Mouse (Mus musculus): Measurements from ENCODE around the gene Tmem246.

Gene Tmem246

DNA sequence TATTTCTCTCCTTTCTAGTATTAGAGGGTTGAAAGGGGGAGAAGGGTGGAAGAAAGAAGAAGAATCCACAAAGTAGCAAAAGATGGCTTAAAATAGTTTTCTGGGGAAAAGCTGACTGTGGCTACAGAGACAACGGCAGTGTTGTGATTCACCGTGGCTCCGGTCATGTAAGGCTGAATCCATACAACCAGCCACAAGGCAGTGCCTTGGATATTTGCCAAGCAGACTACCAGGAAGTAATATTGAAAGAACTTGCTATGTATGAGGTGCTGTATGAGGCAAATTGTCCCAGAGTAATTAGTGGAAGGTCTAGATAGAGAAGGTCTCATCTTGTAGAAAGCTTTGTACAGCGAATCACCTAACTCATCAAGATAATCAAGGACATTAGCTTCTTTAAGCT, 25.5 kb downstream of the Tmem246 start:
- DNase-seq: peak; percentile 66

DNA sequence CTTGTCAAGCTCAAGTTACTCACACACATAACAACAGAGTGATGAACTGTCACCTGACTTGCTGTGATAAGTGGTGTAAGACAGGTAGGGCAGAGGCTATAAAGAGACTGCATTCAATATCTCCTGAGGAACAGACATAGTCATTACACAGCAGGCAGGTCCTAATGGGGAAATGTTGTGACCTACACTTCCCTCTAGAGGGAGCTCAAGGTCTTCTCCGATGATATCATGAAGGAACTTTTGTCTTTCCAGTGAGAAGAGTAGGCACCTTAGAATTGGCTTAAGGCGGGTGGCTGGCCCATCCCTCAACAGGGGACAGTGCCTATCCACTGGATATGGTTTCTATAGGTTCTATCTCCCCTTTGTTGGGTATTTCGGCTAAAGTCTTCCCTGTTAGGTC, 30.1 kb downstream of the Tmem246 start:
- DNase-seq: peak; percentile 90

DNA sequence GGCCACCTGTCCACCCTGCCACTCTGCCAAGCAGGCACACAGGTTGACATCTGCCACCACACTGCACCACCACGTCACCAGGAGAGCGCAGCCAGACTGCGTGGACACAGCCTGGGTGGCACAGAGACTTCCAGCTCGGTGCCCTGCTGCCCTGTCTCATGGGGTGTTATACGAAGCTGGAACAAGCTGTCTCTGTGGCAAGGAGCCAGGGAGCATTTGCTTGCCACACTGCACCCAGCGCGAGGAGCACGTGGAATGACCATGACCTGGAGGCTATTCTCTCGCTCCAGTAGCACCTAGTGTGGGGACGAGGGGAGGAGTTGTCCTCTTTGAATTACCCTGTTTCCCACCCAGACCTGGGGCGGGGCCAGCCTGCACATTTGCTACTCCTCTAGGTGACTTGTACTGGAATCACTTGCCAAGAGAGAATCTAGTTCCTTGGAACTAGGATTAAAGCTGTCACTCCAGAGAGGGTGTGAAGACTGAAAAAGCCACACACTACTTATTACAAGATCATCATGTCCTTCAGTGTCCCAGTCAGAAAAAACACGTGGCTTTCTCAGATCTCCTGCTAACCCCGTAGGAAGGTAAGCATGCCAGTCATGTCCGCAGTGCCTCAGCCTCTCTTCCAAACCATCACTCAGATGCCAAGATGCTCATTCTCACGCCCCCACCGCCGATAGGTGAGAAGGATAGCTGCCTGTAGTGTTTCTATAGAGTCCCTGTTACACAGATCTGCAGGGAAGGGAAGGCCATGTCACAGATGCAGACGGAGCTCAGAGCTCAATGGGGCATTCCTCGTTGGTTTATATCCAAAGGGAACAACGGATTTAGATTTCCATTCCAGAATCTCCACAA, 37.5 kb downstream of the Tmem246 start:
- DNase-seq: peak; percentile 98

DNA sequence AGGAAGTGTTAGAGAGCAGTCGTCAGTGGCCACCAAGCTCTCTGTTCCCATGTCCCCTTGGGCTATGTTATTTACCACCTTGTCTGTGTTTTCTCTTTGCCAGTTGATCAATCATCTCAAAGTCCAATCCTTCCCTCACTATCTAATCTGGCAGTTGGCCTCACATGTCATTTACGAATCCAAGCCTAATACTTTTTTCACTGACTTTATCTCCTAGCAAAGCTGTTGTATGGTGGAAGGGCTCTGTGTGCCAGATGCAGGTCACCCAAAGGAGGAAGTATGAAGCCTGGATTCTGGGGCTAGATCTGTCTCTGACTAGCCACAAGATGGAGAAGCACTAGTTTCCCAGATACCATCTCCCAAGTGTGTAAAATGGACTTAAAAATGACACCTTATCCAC, 39.5 kb downstream of the Tmem246 start:
- peak; percentile 22 for DNase-seq

DNA sequence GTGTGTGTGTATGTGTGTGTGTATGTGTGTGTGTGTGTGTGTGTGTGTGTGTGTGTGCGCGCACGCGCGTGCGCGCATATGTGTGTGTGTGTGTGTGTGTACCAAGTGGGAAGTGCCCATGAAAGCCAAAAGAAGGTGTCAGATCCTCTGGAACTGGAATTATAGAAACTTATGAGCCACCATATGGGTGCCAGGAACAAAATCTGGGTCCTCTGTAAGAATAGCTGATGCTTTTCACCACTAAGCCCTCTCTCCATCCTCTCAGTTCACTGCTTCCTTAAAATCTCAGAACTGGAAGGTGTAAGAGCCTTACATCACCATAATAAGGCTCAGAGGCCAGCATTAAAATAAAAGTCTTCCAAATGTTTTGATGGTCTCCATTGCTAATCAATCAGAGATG, 40.3 kb downstream of the Tmem246 start:
- peak; percentile 46 for DNase-seq

DNA sequence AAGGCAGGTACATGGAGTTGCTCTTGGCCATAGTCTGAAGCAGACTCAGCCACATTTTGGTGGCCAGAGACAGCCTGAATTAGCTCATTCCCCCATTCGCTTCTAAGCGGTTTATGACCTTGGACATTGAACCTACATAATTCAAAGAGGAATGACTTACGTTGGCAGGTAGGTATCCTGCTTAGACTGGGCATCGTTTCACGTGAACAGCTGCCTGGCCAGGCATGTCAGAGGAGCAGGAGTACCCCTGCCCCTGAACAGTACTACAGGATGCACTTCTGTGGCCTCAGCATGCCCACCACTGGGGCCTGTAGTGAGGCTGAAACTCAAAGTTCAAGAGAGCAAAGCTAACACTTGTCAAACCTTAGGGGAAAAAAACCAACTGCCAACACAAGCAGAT, 44.3 kb downstream of the Tmem246 start:
- peak; percentile 45 for DNase-seq

DNA sequence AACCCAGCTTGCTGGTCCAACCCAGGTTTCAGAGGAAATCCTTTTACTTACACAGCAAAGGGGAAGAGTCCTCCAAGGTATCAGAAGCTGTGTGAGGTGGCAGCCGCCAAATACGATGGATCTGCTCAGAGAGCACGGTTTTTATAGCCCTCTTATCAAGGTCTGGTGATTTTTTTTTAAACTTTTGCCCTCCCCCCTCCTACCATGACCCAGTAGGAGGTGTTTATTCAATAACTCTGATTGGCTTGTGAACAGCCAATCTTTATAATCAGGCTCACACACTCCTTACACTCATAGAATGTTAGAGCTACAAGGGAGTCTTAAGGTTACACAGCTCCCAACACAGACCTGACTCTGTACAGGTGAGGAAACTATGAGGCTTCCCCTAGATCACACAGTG, 48.3 kb downstream of the Tmem246 start, which contains the start of gene Aldob:
Gene Aldob, minus strand, starts transcription at position 164 of the 400 bp plus-strand sequence.
- DNase-seq: peak; percentile 65

DNA sequence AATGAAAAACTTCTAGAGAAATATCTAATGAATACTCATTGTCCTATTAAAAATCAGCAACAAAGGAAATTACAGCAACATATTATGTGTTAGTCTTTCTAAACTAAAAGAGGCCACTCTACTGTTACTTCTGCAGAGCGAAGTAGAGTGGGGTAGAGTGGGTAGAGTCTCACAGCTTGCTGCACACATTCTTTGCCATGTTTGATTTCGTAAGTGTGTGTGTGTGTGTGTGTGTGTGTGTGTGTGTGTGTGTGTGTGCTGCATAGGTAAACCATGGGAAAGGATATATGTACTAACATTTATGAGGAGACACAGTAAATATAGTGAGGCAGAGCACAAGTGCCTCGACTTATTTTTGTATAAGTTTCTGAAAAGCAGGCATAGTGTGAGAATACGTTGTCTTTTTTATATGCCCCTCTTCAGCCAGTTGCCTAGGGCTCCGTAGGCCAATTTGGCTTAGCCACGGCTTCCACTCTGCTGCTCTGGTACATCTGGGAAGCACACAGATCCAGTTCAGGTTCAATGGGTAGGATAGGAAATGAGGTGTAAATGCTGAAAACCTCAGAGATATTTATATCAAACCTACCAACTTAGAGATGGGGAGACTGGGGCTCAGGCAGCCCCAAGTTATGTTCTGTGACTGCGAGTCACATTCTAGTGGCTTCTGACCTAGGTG, 50.0 kb downstream of the Tmem246 start:
- peak; percentile 1 for DNase-seq

DNA sequence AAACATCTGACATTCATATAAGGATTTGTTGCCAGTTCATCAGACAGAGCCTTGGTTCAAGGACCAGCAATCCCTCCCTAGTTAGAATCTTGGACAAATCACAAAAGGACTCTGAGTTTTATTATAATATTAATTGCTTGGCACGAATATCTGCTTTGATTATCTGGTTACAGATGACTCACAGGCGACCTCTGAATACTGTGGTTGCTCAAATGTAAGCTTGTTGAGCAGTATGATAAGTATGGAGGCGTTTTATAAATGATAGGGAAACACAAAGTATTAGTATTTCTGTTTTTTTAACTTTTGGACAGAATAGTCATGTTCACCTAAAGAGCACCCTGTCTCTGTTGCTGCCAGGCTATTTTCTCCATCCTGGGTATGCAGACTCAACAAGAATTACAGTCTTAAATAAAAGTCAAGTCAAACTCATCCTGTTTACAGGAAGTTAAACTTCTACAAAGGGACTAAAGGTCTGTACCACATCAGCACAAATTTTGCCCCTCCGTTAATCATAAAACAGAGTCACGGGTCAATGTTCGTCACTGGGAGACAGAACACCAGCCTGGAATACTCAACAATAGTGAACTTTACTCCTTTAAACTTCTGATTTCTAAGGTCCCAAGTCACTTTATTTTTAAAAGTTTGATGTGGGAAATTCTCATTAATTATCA, 50.7 kb downstream of the Tmem246 start:
- peak; percentile 16 for DNase-seq

DNA sequence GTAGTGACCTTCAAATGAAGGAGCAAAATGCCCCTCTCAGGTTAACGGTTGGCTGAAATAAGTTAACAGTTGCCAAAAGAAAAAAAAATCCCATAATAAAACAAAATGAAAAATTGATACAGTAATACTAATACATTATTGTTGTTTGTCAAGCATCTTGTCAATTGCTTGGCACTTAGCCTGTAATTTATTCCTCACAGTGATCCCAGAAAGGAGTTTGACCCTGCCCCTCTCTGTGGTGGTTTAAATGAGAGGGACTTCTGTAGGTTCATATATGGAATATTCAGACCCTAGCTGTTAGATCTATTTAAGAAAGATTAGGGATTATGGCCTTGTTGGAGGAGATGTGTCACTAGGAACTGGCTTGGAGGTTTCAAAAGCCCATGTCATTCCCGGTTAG, 51.6 kb downstream of the Tmem246 start:
- peak; percentile 34 for DNase-seq

DNA sequence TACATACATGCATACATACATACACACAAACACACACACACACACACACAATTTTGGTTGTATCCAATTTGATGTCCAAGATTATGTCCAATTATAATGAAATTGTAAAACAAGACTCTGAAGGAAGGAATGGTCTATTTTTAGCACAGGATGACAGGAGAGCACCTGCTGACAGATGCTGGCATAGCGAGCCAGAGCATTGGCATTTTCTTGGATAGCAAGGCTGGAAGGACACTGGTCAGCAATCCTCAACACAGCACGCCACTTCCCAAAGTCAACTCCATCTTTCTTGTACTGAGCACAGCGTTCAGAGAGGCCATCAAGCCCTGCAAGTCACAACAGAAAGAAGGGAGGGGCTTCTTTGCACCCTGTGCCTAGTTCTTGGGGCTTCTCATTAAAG, 56.7 kb downstream of the Tmem246 start:
- peak; percentile 87 for DNase-seq

DNA sequence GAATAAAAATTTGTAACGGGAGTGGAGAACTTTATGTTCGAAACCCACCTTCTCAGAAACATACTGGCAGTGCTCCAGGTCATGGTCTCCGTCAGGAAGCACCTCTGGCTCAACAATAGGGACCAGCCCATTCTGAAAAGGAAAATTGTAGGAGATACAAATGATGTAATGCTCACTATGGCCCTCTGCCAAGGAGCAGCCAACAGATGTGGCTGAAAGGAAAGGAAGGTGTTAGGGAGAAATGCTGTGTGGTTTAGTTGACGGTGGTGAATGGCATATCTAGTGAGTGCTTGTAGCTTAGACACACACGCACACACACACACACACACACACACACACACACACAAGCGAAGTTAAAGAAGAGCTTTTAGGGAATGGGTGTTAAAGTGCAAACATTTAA, 58.0 kb downstream of the Tmem246 start:
- peak; percentile 81 for DNase-seq

DNA sequence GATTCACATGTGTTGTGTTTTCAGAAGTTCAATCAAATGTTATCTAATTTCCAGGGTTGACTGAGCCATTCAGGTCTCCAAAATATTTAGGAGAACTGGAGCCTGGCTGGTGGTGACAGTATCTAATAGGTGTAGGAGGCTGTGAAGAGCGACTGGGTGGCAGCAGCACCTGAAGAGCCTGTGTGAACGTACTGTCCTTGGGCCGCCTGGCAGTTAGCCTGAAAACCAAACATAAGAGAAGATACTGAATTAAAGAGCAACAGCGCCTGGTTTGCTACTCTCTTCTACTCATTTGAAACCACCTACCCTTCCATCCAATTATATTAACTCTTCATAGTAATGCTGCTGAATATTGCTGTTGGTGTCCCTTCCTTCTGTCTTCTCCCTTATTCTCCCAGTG, 61.0 kb downstream of the Tmem246 start:
- peak; percentile 66 for DNase-seq

DNA sequence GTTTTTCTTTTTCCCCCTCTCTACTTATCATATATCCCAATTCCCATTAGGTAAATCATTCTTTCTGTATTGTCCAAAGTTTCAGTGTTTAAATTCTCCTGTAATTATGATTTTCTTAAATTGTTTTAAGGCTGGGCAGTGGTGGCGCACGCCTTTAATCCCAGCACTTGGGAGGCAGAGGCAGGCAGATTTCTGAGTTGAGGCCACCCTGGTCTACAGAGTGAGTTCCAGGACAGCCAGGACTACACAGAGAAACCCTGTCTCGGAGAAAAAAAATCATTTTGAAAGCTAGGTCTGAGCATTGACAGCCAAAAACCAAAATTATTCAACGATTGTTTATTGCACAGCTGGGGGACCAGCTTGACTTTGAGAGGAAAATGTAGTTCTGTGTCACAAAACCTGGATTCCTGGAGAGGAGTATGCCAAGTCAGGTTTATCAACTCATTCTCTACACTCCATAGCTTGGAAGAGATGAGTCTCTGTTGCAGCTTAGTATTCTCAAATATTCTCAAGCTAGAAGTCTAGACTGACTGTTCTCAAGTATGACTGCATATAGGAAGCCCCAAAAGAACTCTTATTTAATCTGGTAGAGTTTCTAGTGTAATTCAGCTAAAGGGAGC, 61.9 kb downstream of the Tmem246 start:
- peak; percentile 24 for DNase-seq

DNA sequence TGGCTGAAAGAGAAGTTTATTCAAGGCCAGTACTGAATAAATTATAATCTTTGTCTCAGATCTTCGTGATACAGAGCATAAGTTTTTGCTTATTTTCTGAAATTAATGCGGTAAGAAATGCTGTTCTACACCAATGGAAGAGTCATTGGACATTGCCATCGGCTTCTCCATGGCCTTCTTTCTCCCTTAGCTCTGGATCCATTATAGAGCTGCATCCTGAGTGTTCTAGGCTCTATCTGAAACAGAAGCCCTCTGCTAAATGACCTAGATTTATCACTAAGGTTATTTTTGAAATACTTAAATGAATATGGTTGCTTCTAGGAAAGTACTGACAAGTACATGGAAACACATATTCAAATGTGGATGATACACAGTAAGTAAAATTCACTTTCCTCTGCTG, 62.6 kb downstream of the Tmem246 start:
- peak; percentile 51 for DNase-seq

All from heart, adult 11 months (tissue).